Mouse (Mus musculus): ENCODE data around the gene 5730507C01Rik. TPM values are rescaled to one million over a fixed set of nuclear protein-coding genes. Genes with fewer than 3 reads are reported as not detected.

Gene 5730507C01Rik
- total RNA-seq (2023): not detected

DNA sequence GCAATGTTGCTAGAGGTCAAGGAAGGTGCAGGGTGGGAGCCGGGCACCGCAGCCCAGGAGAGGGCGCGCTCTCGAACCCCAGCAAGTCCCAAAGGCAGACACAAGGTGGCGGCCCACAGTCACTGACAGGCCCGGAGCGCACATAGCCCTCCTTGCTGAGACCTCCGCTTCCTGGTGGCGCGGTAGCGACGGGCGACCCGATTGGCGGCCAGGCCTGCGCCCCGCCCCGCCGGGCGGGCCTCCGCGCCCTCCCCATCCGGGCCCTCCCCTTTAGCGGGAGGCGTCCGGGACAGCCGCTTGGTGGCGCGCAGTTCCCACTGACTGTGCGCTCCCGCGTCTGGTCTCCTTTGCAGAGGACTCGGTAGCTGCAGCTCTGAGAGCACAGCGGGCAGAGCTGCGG lies at the start of gene 5730507C01Rik:
Gene 5730507C01Rik, plus strand, starts transcription at position 340 of the 400 bp plus-strand sequence.

All from CD8-positive naive resting alpha-beta T cell, adult 57 days (primary cell).